Mouse (Mus musculus) liver, embryonic 15.5 days (tissue): ENCODE data around the gene Kng2. TPM values are rescaled to one million over a fixed set of nuclear protein-coding genes. Genes with fewer than 3 reads are reported as not detected.
"Not testable (repeated sequence)": the region's sequence is repeated elsewhere in the genome, so short reads cannot be mapped to it uniquely, and the experiment has no call there.

Experiments
- ATAC-seq: fragments of 200-750 bp; cut with Nextera tagmentation; 2 replicates; pipeline ENCODE4 v1.8.0; 2017; ENCODE audit warnings: moderate number of reproducible peaks, mild to moderate bottlenecking, moderate library complexity; ENCODE audit not compliant: insufficient read depth
- H3K27ac ChIP-seq: fragments of 300-500 bp; sonication (generic); replicated peaks from 2 replicates; pipeline ENCODE4 v1.5.1; 2015; ENCODE audit warnings: mild to moderate bottlenecking, inconsistent platforms
- H3K27me3 ChIP-seq: fragments of 300-500 bp; sonication (generic); 2 replicates; pipeline ENCODE4 v1.6.1; 2015; ENCODE audit warnings: mild to moderate bottlenecking, inconsistent platforms
- H3K36me3 ChIP-seq: fragments of 300-500 bp; sonication (generic); replicated peaks from 2 replicates; pipeline ENCODE4 v1.6.1; 2015; ENCODE audit warnings: moderate library complexity, mild to moderate bottlenecking, inconsistent platforms
- H3K4me1 ChIP-seq: fragments of 300-500 bp; sonication (generic); replicated peaks from 2 replicates; pipeline ENCODE4 v1.6.1; 2015; ENCODE audit warnings: inconsistent platforms
- H3K4me2 ChIP-seq: fragments of 300-500 bp; sonication (generic); 2 replicates; pipeline ENCODE4 v1.6.1; 2015; ENCODE audit warnings: moderate library complexity, mild to moderate bottlenecking, inconsistent platforms
- H3K4me3 ChIP-seq: fragments of 300-500 bp; sonication (generic); replicated peaks from 2 replicates; pipeline ENCODE4 v1.5.1; 2015; ENCODE audit warnings: mild to moderate bottlenecking, inconsistent platforms
- H3K9ac ChIP-seq: fragments of 300-500 bp; sonication (generic); 2 replicates; pipeline ENCODE4 v1.6.1; 2015; ENCODE audit warnings: moderate library complexity, mild to moderate bottlenecking, inconsistent platforms
- H3K9me3 ChIP-seq: fragments of 300-500 bp; sonication (generic); replicated peaks from 2 replicates; pipeline ENCODE4 v1.6.1; 2016; ENCODE audit warnings: inconsistent platforms
- WGBS: fragments of 180-500 bp; shearing (Covaris S2); methylation state at CpG from one replicate; pipeline ENCODE4 v1.1.7; 2015; ENCODE audit warnings: mixed read lengths; ENCODE audit not compliant: insufficient replicate concordance; 5-methylcytosine and 5-hydroxymethylcytosine counted together
- polyA plus RNA-seq: library from polyadenylated mRNA; unstranded; fragments of >200 nt; fragmentation: Nextera tagmentation; extraction: Ambion mirVana; gene quantifications from 2 replicates; pipeline ENCODE4 v1.2.1, GENCODE M21; 2015

Kng2 gene
- polyA plus RNA-seq, 1 experiment from 2014 or later = 66.0 TPM

DNA sequence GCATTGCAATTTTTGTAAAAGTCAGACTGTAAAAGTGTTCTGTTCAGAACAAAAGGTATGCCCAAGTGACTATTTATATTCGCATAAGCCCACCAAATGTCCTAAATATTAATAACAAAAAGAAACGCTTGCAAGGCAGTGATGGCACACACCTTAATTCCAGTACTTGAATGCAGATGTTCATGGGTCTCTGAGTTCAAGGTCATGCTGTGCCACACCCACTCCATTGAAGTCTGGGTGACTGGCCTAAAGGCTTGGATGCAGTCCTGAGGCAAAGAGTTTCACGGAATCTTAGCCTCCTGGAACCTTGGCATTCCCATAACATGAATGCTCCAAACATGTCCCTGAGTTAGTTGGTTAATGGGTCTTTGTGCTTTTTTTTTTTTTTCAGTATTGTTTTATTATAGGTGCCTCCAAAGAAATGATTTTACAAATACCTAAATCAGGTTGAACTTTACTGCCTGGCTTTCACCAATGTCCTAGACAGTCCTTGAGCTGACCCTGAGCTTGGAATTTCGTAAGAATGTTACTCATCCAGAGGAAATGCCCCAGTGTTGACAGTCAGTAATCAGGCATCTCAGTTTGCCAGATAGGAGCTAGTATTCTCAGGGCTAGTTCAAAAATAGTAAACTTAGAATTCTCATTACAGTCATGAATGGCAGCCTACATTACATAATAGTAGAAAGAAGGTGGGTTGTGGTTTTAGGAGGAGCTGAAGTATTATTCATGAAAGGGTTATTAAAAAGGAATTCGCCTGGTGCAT lies 1.6 kb upstream of the Kng2 start:
- ATAC-seq = no peak
- no peak overlapping the region for H3K4me2 ChIP-seq
- H3K27ac ChIP-seq = no peak overlapping the region
- H3K9ac ChIP-seq = no peak overlapping the region
- H3K4me3 ChIP-seq = no peak overlapping the region
- no peaks in the 10 kb centered on the region for H3K36me3 ChIP-seq
- no peaks in the 10 kb centered on the region for H3K9me3 ChIP-seq
- H3K4me1 ChIP-seq = no peaks in the 10 kb centered on the region
- no peaks in the 10 kb centered on the region for H3K27me3 ChIP-seq
- WGBS = 55% methylated on average over 5 of the region's 5 CpGs

DNA sequence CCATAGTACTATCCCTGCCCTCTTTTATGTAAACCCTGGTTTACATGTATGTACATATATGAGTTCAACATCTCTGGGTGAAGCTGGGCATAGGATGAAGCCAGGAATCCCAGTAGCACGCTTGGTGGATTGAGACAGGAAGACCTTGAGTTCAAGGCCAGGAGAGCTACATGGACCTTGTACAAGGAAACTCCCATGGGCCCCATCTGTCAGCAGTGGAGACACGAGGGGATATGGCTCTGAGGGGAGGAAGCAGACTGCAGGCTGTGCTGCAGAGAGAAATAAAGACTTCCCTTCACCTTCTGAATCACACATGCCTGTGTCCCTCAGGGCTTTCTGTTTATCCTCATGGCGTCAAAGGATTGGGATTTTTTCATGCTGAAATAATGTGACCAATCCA lies 1.9 kb downstream of the Kng2 start:
- H3K9ac ChIP-seq, H3K9me3 ChIP-seq, H3K4me3 ChIP-seq, ATAC-seq, H3K27ac ChIP-seq, H3K36me3 ChIP-seq, H3K27me3 ChIP-seq, H3K4me1 ChIP-seq: not testable (repeated sequence)
- H3K4me2 ChIP-seq = peak overlapping the region; percentile 29
- 33% methylated on average over 3 of the region's 3 CpGs for WGBS

DNA sequence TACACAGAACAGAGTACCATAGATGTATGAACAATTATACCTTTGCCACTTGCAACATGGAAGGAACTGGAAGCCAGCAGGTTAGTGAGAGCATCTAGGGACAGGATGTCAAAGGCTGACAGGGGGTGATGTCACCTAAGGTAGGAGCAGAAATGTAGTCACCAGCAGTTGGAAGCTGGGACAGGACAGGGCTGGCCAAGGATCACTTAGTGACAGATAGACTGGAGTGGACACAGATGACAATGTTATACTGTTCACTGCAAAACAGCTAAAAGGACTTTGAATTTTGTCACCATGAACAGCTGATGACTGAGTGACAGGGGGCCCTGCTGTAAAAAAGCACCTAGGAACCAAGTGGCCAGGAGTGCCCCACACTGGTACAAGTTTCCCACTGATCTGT lies 2.7 kb downstream of the Kng2 start:
- Histone ChIP-seq H3K4me1 (no peaks in the 10 kb centered on the region), H3K4me2 (peak overlapping the region; percentile 29), H3K9ac (no peak overlapping the region), H3K4me3 (no peak overlapping the region), H3K36me3 (no peaks in the 10 kb centered on the region), H3K9me3 (no peaks in the 10 kb centered on the region), H3K27me3 (no peaks in the 10 kb centered on the region), H3K27ac (no peak overlapping the region)
- ATAC-seq = no peak

DNA sequence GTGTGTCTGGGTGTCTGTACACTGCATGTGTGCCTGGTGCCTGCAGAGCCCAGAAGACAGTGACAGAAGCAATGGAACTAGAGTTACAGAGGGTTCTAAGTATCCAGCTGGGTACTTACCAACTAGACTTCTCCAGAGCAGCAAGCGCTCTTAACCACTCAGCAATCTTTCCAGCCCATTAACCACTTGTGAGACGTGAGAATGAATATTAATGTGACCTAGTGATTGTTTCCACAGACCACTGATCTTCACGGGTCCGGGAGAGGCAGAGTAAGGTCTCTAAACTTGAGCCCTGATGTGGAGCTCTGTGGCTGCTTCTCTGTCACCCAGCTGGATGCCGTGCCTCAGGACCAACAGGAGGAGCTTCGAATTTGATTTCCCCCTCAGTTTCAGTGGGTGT lies 4.2 kb downstream of the Kng2 start:
- 48% methylated on average over 6 of the region's 6 CpGs for WGBS
- Histone ChIP-seq H3K27ac (no peak overlapping the region), H3K9ac (no peak overlapping the region), H3K9me3 (no peaks in the 10 kb centered on the region), H3K36me3 (no peaks in the 10 kb centered on the region), H3K27me3 (no peaks in the 10 kb centered on the region), H3K4me2 (no peak overlapping the region), H3K4me3 (no peak overlapping the region), H3K4me1 (no peaks in the 10 kb centered on the region)
- no peak for ATAC-seq

DNA sequence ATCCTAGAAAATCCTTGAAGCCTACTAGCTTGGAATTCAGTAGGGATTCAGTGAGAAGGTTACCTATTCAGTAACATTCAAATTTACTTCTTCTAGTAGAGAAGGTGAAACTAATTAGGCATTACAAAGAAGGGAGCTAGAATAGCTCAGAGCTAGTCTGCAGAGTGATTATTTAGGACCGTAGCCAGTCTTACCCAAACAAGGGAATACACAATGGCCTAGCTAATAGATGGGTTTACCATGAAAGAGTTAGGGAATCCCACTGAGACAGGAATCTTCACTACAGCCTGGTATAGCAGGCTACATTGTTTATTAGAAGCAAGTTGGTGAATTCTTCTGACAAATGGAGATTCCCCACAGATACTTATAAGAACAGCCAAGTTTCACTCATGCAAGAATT lies 8.7 kb downstream of the Kng2 start:
- H3K27me3 ChIP-seq, H3K9me3 ChIP-seq, H3K4me3 ChIP-seq, H3K4me2 ChIP-seq, ATAC-seq, H3K9ac ChIP-seq, H3K36me3 ChIP-seq, H3K4me1 ChIP-seq, H3K27ac ChIP-seq: not testable (repeated sequence)
- WGBS = 56% methylated on average over 1 of the region's 1 CpGs

DNA sequence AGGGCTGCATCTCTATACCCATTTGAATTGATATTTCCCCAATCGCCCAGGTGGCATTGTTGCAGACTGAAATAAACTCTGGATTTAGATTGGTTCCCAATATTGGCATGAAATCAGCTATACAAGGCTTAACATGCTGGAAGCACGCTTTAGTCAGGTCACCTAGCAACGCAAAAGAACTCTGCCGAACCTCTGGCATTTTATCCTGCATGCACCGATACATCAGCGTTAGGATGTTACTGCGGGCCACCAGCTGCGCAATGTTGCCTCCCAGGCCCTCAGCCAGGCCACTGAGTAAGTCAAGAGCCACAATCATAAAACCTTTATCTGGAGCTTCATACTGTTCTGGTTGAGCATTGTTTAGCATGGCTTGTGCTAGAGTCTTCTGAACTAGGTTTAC lies 14.6 kb downstream of the Kng2 start:
- WGBS = 76% methylated on average over 8 of the region's 8 CpGs
- not testable (repeated sequence) for H3K4me3 ChIP-seq, H3K9me3 ChIP-seq, H3K27ac ChIP-seq, H3K9ac ChIP-seq, ATAC-seq, H3K4me1 ChIP-seq, H3K4me2 ChIP-seq, H3K27me3 ChIP-seq, H3K36me3 ChIP-seq

DNA sequence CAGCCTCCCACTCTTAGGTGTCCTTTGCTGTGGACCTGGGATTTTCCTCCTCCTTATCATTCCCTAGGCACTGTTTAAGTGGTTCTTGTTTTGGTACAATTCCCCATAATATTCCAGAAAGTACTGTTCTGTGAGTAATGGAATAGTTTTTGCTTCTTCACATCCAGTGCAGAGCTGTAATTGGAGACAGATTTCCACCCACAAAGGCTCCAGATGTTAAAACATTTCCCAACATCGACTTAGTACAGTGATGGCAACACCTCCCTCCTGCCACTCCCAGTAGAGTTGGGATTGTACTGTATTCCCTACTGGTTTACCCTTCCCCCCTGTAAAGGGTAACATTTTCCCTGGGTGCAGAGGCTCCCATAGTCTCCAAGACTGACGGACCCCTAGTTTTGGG lies 15.5 kb downstream of the Kng2 start:
- H3K4me2 ChIP-seq, H3K4me3 ChIP-seq, ATAC-seq, H3K36me3 ChIP-seq, H3K9me3 ChIP-seq, H3K27me3 ChIP-seq, H3K27ac ChIP-seq, H3K9ac ChIP-seq, H3K4me1 ChIP-seq: not testable (repeated sequence)
- WGBS = 65% methylated on average over 2 of the region's 2 CpGs

DNA sequence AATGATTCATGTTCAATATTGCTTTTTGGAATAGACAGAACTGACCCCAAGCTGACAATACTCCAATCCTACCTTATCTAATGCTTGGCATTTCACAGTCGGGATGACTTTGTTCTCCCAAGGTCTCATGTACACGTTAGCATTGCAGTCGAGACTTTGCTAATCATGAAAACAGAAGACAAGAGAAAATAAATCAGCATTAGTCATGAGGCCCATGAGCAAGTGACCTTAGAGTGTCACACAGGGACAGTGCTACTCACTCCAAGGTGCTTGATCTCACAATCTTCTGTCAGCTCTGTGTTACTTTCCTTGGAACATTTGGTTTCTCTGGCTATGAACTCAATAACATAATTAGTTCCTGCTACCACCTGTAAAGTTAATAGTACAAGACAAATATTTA lies 32.3 kb downstream of the Kng2 start:
- H3K27ac ChIP-seq, H3K27me3 ChIP-seq, H3K9me3 ChIP-seq, H3K4me3 ChIP-seq, H3K4me2 ChIP-seq, H3K9ac ChIP-seq, H3K36me3 ChIP-seq, H3K4me1 ChIP-seq, ATAC-seq: not testable (repeated sequence)
- WGBS = 56% methylated on average over 3 of the region's 3 CpGs

DNA sequence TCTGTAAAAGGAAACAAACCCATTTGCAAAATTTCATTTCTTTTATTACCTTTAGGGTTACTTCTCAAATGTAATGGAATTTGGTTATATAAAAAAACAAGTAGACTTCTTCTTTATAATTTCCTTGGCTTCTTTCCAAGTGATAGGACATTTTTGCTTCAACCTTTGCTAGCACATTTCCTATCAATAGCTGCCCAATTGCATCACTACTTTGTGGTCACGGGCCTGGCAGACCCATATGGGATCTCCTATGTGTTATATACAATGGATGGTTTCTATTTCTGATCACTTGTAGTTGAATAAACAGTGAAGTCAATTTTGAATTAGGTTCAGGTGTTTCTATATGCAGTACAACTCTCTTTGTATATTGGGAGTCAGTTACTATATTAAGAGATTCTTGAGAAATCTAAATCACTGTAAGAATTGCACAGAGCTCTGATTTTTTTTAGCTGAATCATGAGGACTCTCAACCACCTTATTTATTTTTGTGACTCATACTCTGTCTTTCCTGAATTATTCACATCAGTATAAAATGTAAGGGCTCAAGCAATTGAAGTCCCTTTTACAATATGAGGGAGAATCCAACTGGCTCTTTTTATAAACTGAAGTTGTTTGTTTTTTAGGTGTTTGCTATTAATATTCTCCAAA lies 61.8 kb downstream of the Kng2 start:
- 41% methylated on average over 1 of the region's 1 CpGs for WGBS
- ATAC-seq = no peak
- H3K27ac ChIP-seq = no peak overlapping the region

DNA sequence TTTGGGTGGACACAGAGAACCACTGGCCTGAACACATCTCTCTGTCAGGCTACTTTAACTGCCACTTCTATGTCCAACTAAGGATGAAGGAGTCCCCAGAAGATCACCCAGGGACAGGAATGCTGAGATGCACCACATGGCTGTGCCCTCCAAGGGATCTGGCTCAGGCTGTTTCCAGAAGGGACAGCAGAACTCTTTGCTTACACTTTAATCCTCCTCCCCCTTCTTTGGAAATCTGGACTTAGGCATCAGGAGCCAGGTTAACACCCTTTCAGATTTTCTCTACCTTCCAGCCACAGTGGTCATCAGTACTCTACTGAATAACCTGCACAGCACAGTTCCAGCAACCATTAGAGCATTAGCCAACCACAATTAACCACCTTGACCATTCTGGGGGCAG lies 66.0 kb downstream of the Kng2 start:
- no peak overlapping the region for H3K4me3 ChIP-seq
- no peaks in the 10 kb centered on the region for H3K36me3 ChIP-seq
- no peaks in the 10 kb centered on the region for H3K4me1 ChIP-seq
- H3K27ac ChIP-seq = no peak overlapping the region
- no peak for ATAC-seq
- no peak overlapping the region for H3K4me2 ChIP-seq
- no peak overlapping the region for H3K9ac ChIP-seq
- H3K27me3 ChIP-seq = no peaks in the 10 kb centered on the region
- H3K9me3 ChIP-seq = no peaks in the 10 kb centered on the region

More for the DNA sequence above, 61.8 kb downstream of the Kng2 start:
- Histone ChIP-seq H3K4me1 (no peaks in the 10 kb centered on the region), H3K9me3 (no peaks in the 10 kb centered on the region), H3K27me3 (no peaks in the 10 kb centered on the region), H3K9ac (no peak overlapping the region), H3K4me2 (no peak overlapping the region), H3K36me3 (no peaks in the 10 kb centered on the region), H3K4me3 (no peak overlapping the region)

DNA sequence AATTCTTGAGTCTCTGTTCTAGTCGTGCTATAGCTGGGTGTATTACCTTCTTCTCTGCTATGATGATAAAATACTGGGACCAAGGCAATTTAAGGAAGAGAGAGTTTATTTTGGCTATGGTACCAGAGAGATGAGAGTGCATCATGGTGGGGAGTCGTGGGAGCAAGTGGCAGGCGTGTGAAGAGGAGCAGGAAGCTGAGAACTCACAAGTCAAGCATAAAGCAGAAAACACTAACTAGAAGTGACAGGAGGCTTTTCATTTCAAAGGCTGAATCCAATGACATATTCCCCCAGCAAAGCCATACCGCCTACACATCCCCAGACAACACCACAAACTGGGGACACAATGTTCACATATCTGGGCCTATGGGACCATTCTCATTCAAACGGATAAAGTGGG lies 67.0 kb downstream of the Kng2 start:
- 53% methylated on average over 5 of the region's 5 CpGs for WGBS
- Histone ChIP-seq H3K4me3 (no peak overlapping the region), H3K27me3 (no peaks in the 10 kb centered on the region), H3K9ac (no peak overlapping the region), H3K4me1 (no peaks in the 10 kb centered on the region), H3K4me2 (no peak overlapping the region), H3K27ac (no peak overlapping the region), H3K36me3 (no peaks in the 10 kb centered on the region), H3K9me3 (no peaks in the 10 kb centered on the region)
- no peak for ATAC-seq

DNA sequence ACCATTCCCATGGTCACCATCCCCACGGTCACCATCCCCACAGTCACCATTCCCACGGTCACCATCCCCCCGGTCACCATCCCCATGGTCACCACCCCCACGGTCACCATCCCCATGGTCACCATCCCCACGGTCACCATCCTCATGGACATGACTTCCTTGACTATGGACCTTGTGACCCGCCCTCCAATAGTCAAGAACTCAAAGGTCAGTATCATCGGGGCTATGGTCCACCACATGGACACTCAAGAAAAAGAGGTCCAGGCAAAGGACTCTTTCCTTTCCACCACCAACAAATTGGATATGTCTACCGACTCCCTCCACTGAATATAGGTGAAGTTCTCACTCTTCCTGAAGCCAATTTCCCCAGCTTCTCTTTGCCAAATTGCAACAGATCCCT lies 68.2 kb downstream of the Kng2 start:
- Histone ChIP-seq H3K4me2 (no peak overlapping the region), H3K27ac (no peak overlapping the region), H3K36me3 (no peaks in the 10 kb centered on the region), H3K4me3 (no peak overlapping the region), H3K27me3 (no peaks in the 10 kb centered on the region), H3K9me3 (no peaks in the 10 kb centered on the region), H3K4me1 (no peaks in the 10 kb centered on the region), H3K9ac (no peak overlapping the region)
- 71% methylated on average over 8 of the region's 8 CpGs for WGBS
- ATAC-seq = no peak
